Mouse (Mus musculus): ENCODE results near the gene Ifitm7. TPM values are rescaled to one million over a fixed set of nuclear protein-coding genes. Genes with fewer than 3 reads are reported as not detected.

Gene Ifitm7
- total and polyA plus RNA-seq, 2 experiments from 2014 or later = 0.36 to 0.48 TPM

DNA sequence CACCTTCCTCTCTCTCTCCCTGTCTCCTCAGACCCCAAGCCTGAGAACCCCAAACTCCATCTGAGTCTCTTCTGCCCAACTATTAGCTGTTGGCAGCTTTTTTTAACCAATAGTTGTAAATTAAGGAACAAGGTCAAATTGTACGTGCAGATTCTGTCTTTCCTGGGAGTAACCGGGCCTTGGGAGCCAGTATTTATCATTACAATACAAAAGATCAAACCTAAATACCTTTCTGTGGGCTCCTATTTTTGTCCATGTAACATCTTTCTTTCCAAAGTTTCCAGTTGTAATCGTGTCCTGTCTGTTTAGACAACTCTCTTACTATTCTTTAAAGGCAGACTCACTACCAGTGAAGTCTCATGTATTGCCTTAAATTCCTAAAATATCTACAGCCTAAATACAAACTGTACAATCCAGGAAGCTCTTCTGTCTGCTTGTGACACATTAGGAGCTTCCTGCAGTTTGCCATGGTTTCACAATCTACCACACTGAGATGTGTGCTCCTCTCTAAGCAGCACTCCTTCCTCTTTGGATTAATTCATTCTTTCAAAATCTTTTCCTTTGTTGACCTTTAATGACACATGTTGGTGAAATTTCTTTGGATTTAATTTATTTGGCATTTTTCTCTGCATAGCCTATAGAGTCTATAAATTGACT lies 34.6 kb upstream of the Ifitm7 start:
- 89% methylated on average over 3 of the region's 3 CpGs for WGBS
- no peak overlapping the region for H3K4me2 ChIP-seq (ENCODE audit: low read depth)
- no peak for TF ChIP-seq CTCF (IDR thresholded peaks at IDR 0.05; ENCODE audit: low read depth)
- H3K36me3 ChIP-seq (ENCODE audit: insufficient read depth) = peaks cover 3% of the 10 kb centered on the region; the same call in 1 of the 2 replicates
- DNase-seq (no peak), ATAC-seq (no peak)
- no peaks in the 10 kb centered on the region for H3K9me3 ChIP-seq (ENCODE audit: low read length)
- H3K4me1 ChIP-seq (ENCODE audit: insufficient read depth) = no peaks in the 10 kb centered on the region
- H3K4me3 ChIP-seq (ENCODE audit: low read depth, low read length) = no peak overlapping the region
- no peak overlapping the region for H3K9ac ChIP-seq
- H3K27me3 ChIP-seq (ENCODE audit: insufficient read depth, low read length) = no peaks in the 10 kb centered on the region
- no peak overlapping the region for H3K27ac ChIP-seq (ENCODE audit: low read depth, low read length)

DNA sequence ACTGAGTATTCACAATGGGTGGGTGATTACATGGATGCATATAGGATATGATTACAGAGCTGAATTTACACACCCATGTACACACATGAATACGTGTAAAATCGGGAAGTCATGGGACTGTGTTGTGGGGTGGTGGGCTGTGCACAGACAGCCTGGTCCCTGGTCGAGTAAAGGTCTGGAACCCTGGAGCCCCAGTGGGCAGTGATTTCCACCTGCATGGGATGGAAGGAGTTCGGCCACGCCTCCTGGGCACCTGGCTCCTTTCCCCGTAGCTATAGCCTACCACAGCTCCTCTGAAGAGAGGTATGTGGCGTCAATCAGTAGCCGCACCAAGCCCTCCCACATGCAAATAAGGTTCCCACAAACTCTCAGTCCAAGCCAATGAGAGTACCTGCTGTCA lies 30.6 kb upstream of the Ifitm7 start:
- no peak overlapping the region for H3K4me2 ChIP-seq (ENCODE audit: low read depth)
- H3K4me1 ChIP-seq (ENCODE audit: insufficient read depth) = no peaks in the 10 kb centered on the region
- WGBS = 95% methylated on average over 8 of the region's 8 CpGs
- ATAC-seq (no peak), DNase-seq (no peak)
- no peaks in the 10 kb centered on the region for H3K27me3 ChIP-seq (ENCODE audit: insufficient read depth, low read length)
- H3K27ac ChIP-seq (ENCODE audit: low read depth, low read length) = no peak overlapping the region
- H3K9ac ChIP-seq = no peak overlapping the region
- H3K4me3 ChIP-seq (ENCODE audit: low read depth, low read length) = no peak overlapping the region
- no peaks in the 10 kb centered on the region for H3K9me3 ChIP-seq (ENCODE audit: low read length)
- H3K36me3 ChIP-seq (ENCODE audit: insufficient read depth) = peaks cover 3% of the 10 kb centered on the region; the same call in 1 of the 2 replicates
- no peak for TF ChIP-seq CTCF (IDR thresholded peaks at IDR 0.05; ENCODE audit: low read depth)

DNA sequence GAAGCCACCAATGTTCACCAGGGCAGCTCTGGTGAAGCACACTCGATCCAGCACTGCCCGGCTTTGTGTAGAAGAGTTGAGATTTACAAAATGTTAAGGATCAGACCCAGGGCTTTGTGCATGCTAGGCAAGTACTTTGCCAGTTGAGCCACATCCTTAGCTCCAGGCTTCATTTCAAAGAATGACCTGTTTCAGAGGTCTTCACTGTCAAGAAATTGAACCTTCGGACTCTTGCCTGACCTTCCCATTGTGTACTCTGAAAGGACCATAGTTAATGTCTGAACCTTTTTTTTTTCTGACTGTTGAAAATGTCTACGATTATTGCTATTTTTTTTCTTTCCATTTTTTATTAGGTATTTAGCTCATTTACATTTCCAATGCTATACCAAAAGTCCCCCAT lies 23.3 kb upstream of the Ifitm7 start:
- H3K27me3 ChIP-seq (ENCODE audit: insufficient read depth, low read length) = no peaks in the 10 kb centered on the region
- no peak overlapping the region for H3K9ac ChIP-seq
- no peak for TF ChIP-seq CTCF (IDR thresholded peaks at IDR 0.05; ENCODE audit: low read depth)
- H3K4me3 ChIP-seq (ENCODE audit: low read depth, low read length) = no peak overlapping the region
- H3K4me1 ChIP-seq (ENCODE audit: insufficient read depth) = no peaks in the 10 kb centered on the region
- WGBS = 91% methylated on average over 4 of the region's 4 CpGs
- ATAC-seq (no peak), DNase-seq (no peak)
- no peak overlapping the region for H3K4me2 ChIP-seq (ENCODE audit: low read depth)
- H3K27ac ChIP-seq (ENCODE audit: low read depth, low read length) = no peak overlapping the region
- no peaks in the 10 kb centered on the region for H3K9me3 ChIP-seq (ENCODE audit: low read length)
- peaks cover 4% of the 10 kb centered on the region; the same call in 1 of the 2 replicates for H3K36me3 ChIP-seq (ENCODE audit: insufficient read depth)

DNA sequence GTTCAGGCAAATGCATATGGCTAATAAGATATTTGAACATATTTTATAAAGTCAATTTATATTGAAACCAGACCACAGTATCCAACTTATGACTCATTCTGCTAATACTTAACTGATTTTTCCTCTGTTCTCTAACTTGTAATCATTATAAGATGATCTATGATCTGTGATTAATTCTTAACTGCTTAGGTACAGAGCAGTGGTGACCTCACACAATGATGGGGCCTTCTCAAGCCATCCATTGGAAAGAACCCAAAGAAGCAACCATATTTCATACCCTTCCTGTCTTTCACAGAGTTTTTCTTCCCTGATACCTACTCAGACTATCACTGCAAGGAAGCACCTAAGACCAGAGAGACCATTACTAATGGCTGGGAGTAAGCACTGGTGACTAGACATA lies 22.0 kb upstream of the Ifitm7 start:
- no peak for TF ChIP-seq CTCF (IDR thresholded peaks at IDR 0.05; ENCODE audit: low read depth)
- Histone ChIP-seq H3K4me1 (ENCODE audit: insufficient read depth) (no peaks in the 10 kb centered on the region), H3K36me3 (ENCODE audit: insufficient read depth) (peaks cover 4% of the 10 kb centered on the region; the same call in 1 of the 2 replicates), H3K9ac (no peak overlapping the region), H3K4me2 (ENCODE audit: low read depth) (no peak overlapping the region), H3K27ac (ENCODE audit: low read depth, low read length) (no peak overlapping the region), H3K9me3 (ENCODE audit: low read length) (no peaks in the 10 kb centered on the region), H3K4me3 (ENCODE audit: low read depth, low read length) (no peak overlapping the region), H3K27me3 (ENCODE audit: insufficient read depth, low read length) (no peaks in the 10 kb centered on the region)
- ATAC-seq = no peak
- no peak for DNase-seq

DNA sequence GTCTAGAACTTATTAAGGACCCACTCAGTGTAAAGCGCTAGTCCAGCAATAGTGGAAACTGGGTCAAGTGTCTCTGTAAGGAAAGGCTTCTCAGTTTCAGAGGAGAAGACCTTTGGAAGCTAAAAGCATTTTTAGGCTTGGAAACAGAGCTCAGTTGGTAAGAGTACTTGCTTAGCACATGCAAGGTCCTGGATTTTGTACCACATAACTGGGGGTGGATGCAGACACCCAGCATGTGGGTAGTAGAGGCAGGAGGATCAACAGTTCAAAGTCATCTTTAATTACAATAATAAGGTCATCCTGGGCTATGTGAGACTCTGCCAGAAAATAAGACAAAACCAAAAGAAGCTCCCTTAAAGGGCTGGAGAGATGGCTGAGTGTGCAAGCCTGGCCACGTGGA lies 21.4 kb upstream of the Ifitm7 start:
- DNase-seq (no peak), ATAC-seq (no peak)
- H3K9me3 ChIP-seq (ENCODE audit: low read length) = no peaks in the 10 kb centered on the region
- 71% methylated on average over 2 of the region's 2 CpGs for WGBS
- H3K9ac ChIP-seq = no peak overlapping the region
- TF ChIP-seq CTCF (IDR thresholded peaks at IDR 0.05; ENCODE audit: low read depth) = no peak
- H3K4me2 ChIP-seq (ENCODE audit: low read depth) = no peak overlapping the region
- no peak overlapping the region for H3K4me3 ChIP-seq (ENCODE audit: low read depth, low read length)
- no peak overlapping the region for H3K27ac ChIP-seq (ENCODE audit: low read depth, low read length)
- no peaks in the 10 kb centered on the region for H3K4me1 ChIP-seq (ENCODE audit: insufficient read depth)
- H3K27me3 ChIP-seq (ENCODE audit: insufficient read depth, low read length) = no peaks in the 10 kb centered on the region
- H3K36me3 ChIP-seq (ENCODE audit: insufficient read depth) = peaks cover 4% of the 10 kb centered on the region; the same call in 1 of the 2 replicates

DNA sequence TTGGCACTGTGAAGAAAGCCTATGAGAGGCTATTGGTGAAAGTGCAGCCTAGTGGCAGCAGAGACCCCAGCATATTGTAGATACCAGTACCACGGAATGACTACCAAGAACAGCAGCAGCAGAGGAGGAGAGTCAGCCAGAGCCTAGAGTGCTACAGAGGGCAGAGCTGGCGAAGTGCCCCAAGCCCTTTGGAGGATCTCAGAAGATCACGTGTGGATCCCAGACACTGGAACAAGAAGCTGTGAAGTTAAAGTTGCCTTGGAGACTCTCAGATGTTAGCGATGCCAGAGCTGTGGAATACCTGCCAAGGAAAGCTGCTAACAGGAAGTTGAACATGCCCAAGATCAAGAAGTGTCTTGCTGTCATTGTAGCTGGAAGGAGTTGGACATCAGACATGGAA lies 18.6 kb upstream of the Ifitm7 start:
- 79% methylated on average over 4 of the region's 4 CpGs for WGBS
- Histone ChIP-seq H3K9me3 (ENCODE audit: low read length) (no peaks in the 10 kb centered on the region), H3K27ac (ENCODE audit: low read depth, low read length) (no peak overlapping the region), H3K9ac (no peak overlapping the region), H3K4me3 (ENCODE audit: low read depth, low read length) (no peak overlapping the region), H3K36me3 (ENCODE audit: insufficient read depth) (peaks cover 4% of the 10 kb centered on the region; the same call in 1 of the 2 replicates), H3K4me1 (ENCODE audit: insufficient read depth) (no peaks in the 10 kb centered on the region), H3K27me3 (ENCODE audit: insufficient read depth, low read length) (no peaks in the 10 kb centered on the region), H3K4me2 (ENCODE audit: low read depth) (no peak overlapping the region)
- DNase-seq (peak; percentile 22), ATAC-seq (peak; percentile 54)
- no peak for TF ChIP-seq CTCF (IDR thresholded peaks at IDR 0.05; ENCODE audit: low read depth)

DNA sequence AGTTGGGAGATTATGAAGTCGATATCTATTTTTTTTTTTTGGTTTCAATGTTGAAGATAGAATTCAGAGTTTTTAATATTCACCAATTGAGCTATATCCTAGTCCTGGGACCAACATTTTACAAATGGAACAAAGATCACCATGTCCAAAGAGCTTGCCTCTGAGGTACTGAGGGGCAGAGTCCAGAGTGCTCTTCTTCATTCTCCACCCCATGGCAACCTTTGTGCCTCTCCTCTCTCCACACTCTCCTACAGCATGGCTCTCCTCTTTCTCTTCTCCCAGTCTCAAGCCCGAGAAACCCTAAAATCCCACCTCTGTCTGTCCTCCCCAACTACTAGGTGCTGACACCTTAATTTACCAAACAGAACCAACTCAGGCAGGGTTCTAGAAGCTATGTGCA lies 18.0 kb upstream of the Ifitm7 start:
- Histone ChIP-seq H3K27me3 (ENCODE audit: insufficient read depth, low read length) (no peaks in the 10 kb centered on the region), H3K4me3 (ENCODE audit: low read depth, low read length) (no peak overlapping the region), H3K4me1 (ENCODE audit: insufficient read depth) (no peaks in the 10 kb centered on the region), H3K27ac (ENCODE audit: low read depth, low read length) (no peak overlapping the region), H3K9me3 (ENCODE audit: low read length) (no peaks in the 10 kb centered on the region), H3K36me3 (ENCODE audit: insufficient read depth) (peaks cover 4% of the 10 kb centered on the region; the same call in 1 of the 2 replicates), H3K9ac (no peak overlapping the region), H3K4me2 (ENCODE audit: low read depth) (no peak overlapping the region)
- DNase-seq (no peak), ATAC-seq (no peak)
- 86% methylated on average over 2 of the region's 2 CpGs for WGBS
- TF ChIP-seq CTCF (IDR thresholded peaks at IDR 0.05; ENCODE audit: low read depth) = no peak

Measured in forebrain, postnatal 0 days (tissue).